Mouse (Mus musculus) kidney, postnatal 0 days (tissue): Measurements from ENCODE around the gene Gm20388. TPM values are rescaled to one million over a fixed set of nuclear protein-coding genes. Genes with fewer than 3 reads are reported as not detected.

Experiments used
- ATAC-seq: fragments of 200-750 bp; cut with Nextera tagmentation; replicated peaks from 2 replicates; pipeline ENCODE4 v1.8.0; 2017; ENCODE audit warnings: low read depth, moderate number of reproducible peaks, moderate TSS enrichment, moderate library complexity; ENCODE audit not compliant: low FRiP score
- DNase-seq: peaks from one replicate; pipeline ENCODE4 v3.0.0-alpha.2; 2016; ENCODE audit warnings: low spot score
- H3K27ac ChIP-seq: fragments of 300-500 bp; sonication (generic); 2 replicates; pipeline ENCODE4 v1.5.1; 2014; ENCODE audit warnings: mild to moderate bottlenecking
- H3K27me3 ChIP-seq: fragments of 300-500 bp; sonication (generic); 2 replicates; pipeline ENCODE4 v1.6.1; 2014; ENCODE audit warnings: low read length, mixed read lengths; ENCODE audit not compliant: insufficient read depth
- H3K36me3 ChIP-seq: fragments of 300-500 bp; sonication (generic); 2 replicates; pipeline ENCODE4 v1.6.1; 2014; ENCODE audit warnings: low read length, mixed read lengths; ENCODE audit not compliant: insufficient read depth
- H3K4me1 ChIP-seq: fragments of 300-500 bp; sonication (generic); replicated peaks from 2 replicates; pipeline ENCODE4 v1.6.1; 2014; ENCODE audit warnings: antibody characterized with exemption, low read length, mixed read lengths; ENCODE audit not compliant: insufficient read depth
- H3K4me2 ChIP-seq: fragments of 300-500 bp; sonication (generic); 2 replicates; pipeline ENCODE4 v1.6.1; 2014; ENCODE audit warnings: mild to moderate bottlenecking, low read length, moderate library complexity, mixed read lengths
- H3K4me3 ChIP-seq: fragments of 300-500 bp; sonication (generic); replicated peaks from 2 replicates; pipeline ENCODE4 v1.5.1; 2014; ENCODE audit warnings: low read depth, low read length
- H3K9ac ChIP-seq: fragments of 300-500 bp; sonication (generic); 2 replicates; pipeline ENCODE4 v1.6.1; 2014; ENCODE audit warnings: low read depth, low read length
- H3K9me3 ChIP-seq: fragments of 300-500 bp; sonication (generic); replicated peaks from 2 replicates; pipeline ENCODE4 v1.6.1; 2016; ENCODE audit warnings: low read length, inconsistent platforms, mixed read lengths
- CTCF ChIP-seq: IDR thresholded peaks from 2 replicates; pipeline ENCODE4 v1.5.1; 2016; ENCODE audit warnings: antibody characterized with exemption, low read depth, mild to moderate bottlenecking, moderate library complexity
- WGBS: fragments of 180-500 bp; shearing (Covaris S2); extraction: QIAGEN DNeasy Blood & Tissue Kit; methylation state at CpG from one replicate; pipeline ENCODE4 v1.1.7; 2014; 5-methylcytosine and 5-hydroxymethylcytosine counted together
- polyA plus RNA-seq: library from polyadenylated mRNA; unstranded; fragments of >200 nt; fragmentation: Nextera tagmentation; extraction: Ambion mirVana; gene quantifications from 2 replicates; pipeline ENCODE4 v1.2.1, GENCODE M21; 2015

The Gm20388 gene
- polyA plus RNA-seq, 1 experiment from 2014 or later, result not detected

DNA sequence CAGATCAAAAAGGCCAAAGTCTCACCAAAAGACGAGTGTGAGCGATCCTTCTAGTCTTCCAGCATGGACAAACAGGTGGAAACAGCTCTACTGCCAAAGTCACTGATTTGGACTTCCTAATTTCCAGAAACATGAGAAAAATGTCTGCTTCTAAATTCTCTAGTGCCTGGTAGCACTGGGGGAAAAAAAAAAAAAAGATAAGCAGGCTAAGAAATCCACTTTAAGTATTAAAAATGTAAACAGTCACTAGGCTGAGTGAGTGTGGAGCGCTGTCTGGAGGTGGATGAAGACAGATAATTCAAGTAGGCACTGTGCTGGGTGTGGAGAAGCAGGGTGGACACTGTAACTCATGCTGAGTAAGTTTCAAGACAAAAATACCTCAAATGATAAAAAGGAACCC is 3025.3 kb downstream of the Gm20388 start:
- TF ChIP-seq CTCF, result no peak
- Histone ChIP-seq H3K9ac (no peak overlapping the region), H3K9me3 (no peaks in the 10 kb centered on the region), H3K4me1 (peaks cover 20% of the 10 kb centered on the region), H3K27me3 (no peaks in the 10 kb centered on the region), H3K27ac (no peak overlapping the region), H3K4me2 (no peak overlapping the region), H3K4me3 (no peak overlapping the region), H3K36me3 (0 out of 2 replicates have a peak, but pooled peaks cover 2% of the 10 kb centered on the region)
- ATAC-seq, result no peak
- 75% methylated on average over 3 of the region's 3 CpGs for WGBS
- no peak for DNase-seq

DNA sequence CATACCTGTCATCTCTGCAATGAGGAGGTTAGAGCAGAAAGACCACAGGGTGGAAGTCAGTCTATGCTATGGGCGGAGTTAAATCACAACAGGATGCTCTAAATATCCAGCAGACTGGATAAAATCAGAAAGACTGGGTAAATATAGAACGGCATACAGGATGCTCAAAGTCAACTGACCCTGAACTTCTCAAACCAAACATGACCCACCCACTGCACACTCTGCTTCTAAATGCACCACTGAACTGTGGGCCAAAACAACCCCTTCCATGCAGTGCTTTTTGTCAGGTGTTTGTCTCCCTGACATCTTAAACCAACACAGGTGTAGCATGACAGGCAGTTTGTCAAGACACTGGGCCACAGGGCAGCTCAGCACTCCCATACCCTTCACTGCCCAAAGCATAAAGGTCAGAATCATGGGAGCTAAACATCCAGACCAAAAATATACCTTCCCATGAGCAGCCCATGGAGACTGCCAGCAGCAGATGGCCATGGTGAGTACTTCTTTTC is 3027.0 kb downstream of the Gm20388 start:
- no peaks in the 10 kb centered on the region for H3K27me3 ChIP-seq
- no peak for TF ChIP-seq CTCF
- peaks cover 20% of the 10 kb centered on the region for H3K4me1 ChIP-seq
- DNase-seq (no peak), ATAC-seq (no peak)
- H3K9ac ChIP-seq, result no peak overlapping the region
- 0 out of 2 replicates have a peak, but pooled peaks cover 3% of the 10 kb centered on the region for H3K36me3 ChIP-seq
- no peak overlapping the region for H3K4me2 ChIP-seq
- H3K27ac ChIP-seq, result peak overlapping the region; percentile 47; the same call in 1 of the 2 replicates
- 56% methylated on average over 2 of the region's 2 CpGs for WGBS
- no peaks in the 10 kb centered on the region for H3K9me3 ChIP-seq
- H3K4me3 ChIP-seq, result no peak overlapping the region

DNA sequence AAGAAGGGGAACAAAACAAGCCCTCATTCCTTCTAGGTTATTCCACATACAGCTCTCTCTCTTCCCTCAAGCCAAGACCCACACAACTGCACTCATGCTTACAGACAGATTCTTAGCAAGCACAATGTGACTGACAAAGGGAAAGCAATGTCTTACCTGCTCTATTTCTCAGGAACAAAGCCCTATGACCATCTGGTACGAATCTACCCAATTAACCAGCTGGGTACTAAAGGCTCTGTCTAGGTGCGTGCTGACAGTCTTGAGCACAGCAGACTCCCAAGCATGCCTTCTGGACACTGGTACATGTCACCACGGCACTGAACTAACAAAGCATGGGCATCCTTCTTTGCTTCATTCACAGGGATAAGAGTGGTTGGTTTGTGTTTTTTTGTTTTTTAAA is 3027.5 kb downstream of the Gm20388 start:
- peak overlapping the region; percentile 47; the same call in 1 of the 2 replicates for H3K27ac ChIP-seq
- 75% methylated on average over 3 of the region's 3 CpGs for WGBS
- H3K9ac ChIP-seq, result no peak overlapping the region
- no peak overlapping the region for H3K4me3 ChIP-seq
- H3K9me3 ChIP-seq, result no peaks in the 10 kb centered on the region
- H3K27me3 ChIP-seq, result no peaks in the 10 kb centered on the region
- no peak overlapping the region for H3K4me2 ChIP-seq
- H3K36me3 ChIP-seq, result 0 out of 2 replicates have a peak, but pooled peaks cover 3% of the 10 kb centered on the region
- peaks cover 20% of the 10 kb centered on the region for H3K4me1 ChIP-seq
- DNase-seq, result no peak
- no peak for ATAC-seq
- no peak for TF ChIP-seq CTCF

DNA sequence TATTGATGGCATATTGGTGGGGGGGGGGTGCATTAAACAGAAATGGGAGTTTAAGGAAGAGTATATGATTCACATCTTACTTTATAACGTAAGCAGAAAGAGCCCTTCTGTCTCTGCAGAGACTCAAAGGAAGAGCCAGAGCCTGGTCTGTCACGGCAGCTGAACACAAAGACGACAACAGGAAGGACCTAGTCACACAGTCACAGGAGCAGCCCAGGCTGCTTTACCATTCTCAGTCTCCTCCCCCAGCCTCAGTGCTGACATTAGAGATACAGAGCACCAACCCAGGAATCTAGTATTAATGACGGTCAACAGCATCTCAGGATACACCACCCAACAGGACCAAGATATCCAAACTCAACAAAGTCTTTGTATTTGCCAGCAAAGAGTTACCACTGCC is 3027.9 kb downstream of the Gm20388 start:
- TF ChIP-seq CTCF, result no peak
- ATAC-seq, result no peak; the same call in 1 of the 2 replicates
- peaks cover 20% of the 10 kb centered on the region for H3K4me1 ChIP-seq
- WGBS, result 20% methylated on average over 4 of the region's 4 CpGs
- no peaks in the 10 kb centered on the region for H3K27me3 ChIP-seq
- H3K9me3 ChIP-seq, result no peaks in the 10 kb centered on the region
- no peak overlapping the region for H3K4me2 ChIP-seq
- H3K27ac ChIP-seq, result peak overlapping the region; percentile 47; the same call in 1 of the 2 replicates
- H3K36me3 ChIP-seq, result 0 out of 2 replicates have a peak, but pooled peaks cover 3% of the 10 kb centered on the region
- H3K9ac ChIP-seq, result no peak overlapping the region
- DNase-seq, result peak; percentile 59
- no peak overlapping the region for H3K4me3 ChIP-seq

DNA sequence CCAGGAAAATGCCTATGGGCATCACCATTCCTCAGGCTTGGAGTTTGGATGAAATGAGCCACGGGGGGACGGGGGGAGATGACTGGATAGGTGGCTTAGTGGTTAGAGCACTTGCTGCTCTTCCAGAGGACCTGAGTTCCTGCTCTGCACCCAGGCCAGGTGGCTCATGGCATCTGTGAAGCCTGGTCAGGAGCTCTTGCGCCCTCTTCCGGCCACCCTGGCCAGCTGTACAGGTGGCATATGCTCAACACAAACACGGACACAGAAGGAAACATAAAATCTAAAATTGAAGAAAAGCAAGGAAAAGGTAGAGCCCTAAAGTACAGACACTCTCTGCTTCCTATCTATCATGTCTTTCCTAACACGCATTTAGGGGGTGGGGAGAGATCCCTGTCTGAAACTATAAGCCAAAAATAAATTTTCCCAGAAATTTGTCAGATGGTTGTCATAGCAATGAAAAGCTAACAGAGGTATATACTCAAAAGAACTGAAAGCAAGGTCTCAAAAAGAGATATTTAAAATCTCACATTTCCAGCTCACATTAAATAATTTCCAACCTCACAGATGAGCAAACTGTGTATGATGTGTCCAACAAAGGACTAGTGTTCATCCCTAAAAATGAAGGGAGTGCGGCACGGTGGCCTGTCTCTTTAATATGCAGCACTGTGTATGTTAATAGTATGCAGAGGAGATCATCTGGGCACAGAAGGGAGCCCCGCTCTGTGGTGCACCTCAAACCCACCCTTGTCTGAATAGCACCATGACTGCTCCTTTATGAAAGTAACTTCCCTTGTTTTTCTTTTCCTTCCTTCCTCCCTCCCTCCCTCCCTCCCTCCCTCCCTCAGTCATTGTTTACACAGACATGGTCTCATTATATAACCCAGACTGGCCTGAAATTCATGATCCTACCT is 3032.4 kb downstream of the Gm20388 start:
- ATAC-seq (no peak), DNase-seq (no peak)
- Histone ChIP-seq H3K27ac (no peak overlapping the region), H3K4me3 (no peak overlapping the region), H3K27me3 (no peaks in the 10 kb centered on the region), H3K36me3 (0 out of 2 replicates have a peak, but pooled peaks cover 3% of the 10 kb centered on the region), H3K4me2 (no peak overlapping the region), H3K4me1 (peaks cover 12% of the 10 kb centered on the region), H3K9me3 (no peaks in the 10 kb centered on the region), H3K9ac (no peak overlapping the region)
- TF ChIP-seq CTCF, result no peak; the same call in 1 of the 2 replicates
- whole genome bisulfite sequencing, result 75% methylated on average over 9 of the region's 9 CpGs

DNA sequence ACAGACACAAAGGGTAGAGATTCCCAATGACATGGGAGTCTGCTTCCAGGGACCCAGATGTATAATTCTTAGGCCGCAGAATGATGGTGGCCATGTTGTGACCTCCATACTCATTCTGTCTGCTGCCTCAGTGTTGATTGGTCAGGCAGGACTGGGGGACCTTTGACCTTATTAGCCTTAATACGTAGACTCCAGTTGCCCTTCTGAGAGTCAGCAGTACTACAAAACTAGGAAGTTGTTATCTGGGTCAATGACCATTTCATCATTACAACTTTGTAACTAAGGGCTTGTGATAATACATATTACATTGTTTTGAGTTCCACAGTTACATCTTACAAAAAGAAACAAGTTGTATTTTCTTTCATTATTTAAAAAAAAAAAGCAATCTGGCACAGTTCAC is 3035.1 kb downstream of the Gm20388 start:
- no peak for DNase-seq
- H3K9ac ChIP-seq, result no peak overlapping the region
- ATAC-seq, result no peak
- no peaks in the 10 kb centered on the region for H3K9me3 ChIP-seq
- H3K4me2 ChIP-seq, result no peak overlapping the region
- peaks cover 8% of the 10 kb centered on the region; the same call in 1 of the 2 replicates for H3K4me1 ChIP-seq
- no peaks in the 10 kb centered on the region for H3K27me3 ChIP-seq
- no peak overlapping the region for H3K27ac ChIP-seq
- WGBS, result 79% methylated on average over 2 of the region's 2 CpGs
- no peak overlapping the region for H3K4me3 ChIP-seq
- no peak for TF ChIP-seq CTCF
- 0 out of 2 replicates have a peak, but pooled peaks cover 2% of the 10 kb centered on the region for H3K36me3 ChIP-seq
